Mouse (Mus musculus) lung, embryonic 16.5 days (tissue): ENCODE data around the gene Gm5269. TPM values are rescaled to one million over a fixed set of nuclear protein-coding genes. Genes with fewer than 3 reads are reported as not detected.

Experiments
- ATAC-seq: fragments of 200-750 bp; cut with Nextera tagmentation; 2 replicates; pipeline ENCODE4 v1.8.0; 2017; ENCODE audit warnings: low read depth, mild to moderate bottlenecking, moderate library complexity
- H3K27ac ChIP-seq: fragments of 300-500 bp; sonication (generic); 2 replicates; pipeline ENCODE4 v1.5.1; 2014; ENCODE audit warnings: mild to moderate bottlenecking, control low read depth, low read length
- H3K27me3 ChIP-seq: fragments of 300-500 bp; sonication (generic); 2 replicates; pipeline ENCODE4 v1.6.1; 2014; ENCODE audit warnings: low read depth, low read length, mixed read lengths; ENCODE audit not compliant: control insufficient read depth, insufficient read depth
- H3K36me3 ChIP-seq: fragments of 300-500 bp; sonication (generic); 2 replicates; pipeline ENCODE4 v1.6.1; 2014; ENCODE audit warnings: low read length; ENCODE audit not compliant: control insufficient read depth, insufficient read depth
- H3K4me1 ChIP-seq: fragments of 300-500 bp; sonication (generic); replicated peaks from 2 replicates; pipeline ENCODE4 v1.6.1; 2014; ENCODE audit warnings: low read length, mixed read lengths; ENCODE audit not compliant: control insufficient read depth, insufficient read depth
- H3K4me2 ChIP-seq: fragments of 300-500 bp; sonication (generic); 2 replicates; pipeline ENCODE4 v1.6.1; 2014; ENCODE audit warnings: low read depth, low read length, control low read depth
- H3K4me3 ChIP-seq: fragments of 300-500 bp; sonication (generic); 2 replicates; pipeline ENCODE4 v1.5.1; 2014; ENCODE audit warnings: mild to moderate bottlenecking, low read length, control low read depth
- H3K9ac ChIP-seq: fragments of 300-500 bp; sonication (generic); 2 replicates; pipeline ENCODE4 v1.6.1; 2014; ENCODE audit warnings: low read length, control low read depth
- H3K9me3 ChIP-seq: fragments of 300-500 bp; sonication (generic); 2 replicates; pipeline ENCODE4 v1.6.1; 2016; ENCODE audit warnings: low read length; ENCODE audit not compliant: control insufficient read depth
- WGBS: fragments of 180-500 bp; shearing (Covaris S2); extraction: QIAGEN DNeasy Blood & Tissue Kit; methylation state at CpG from one replicate; pipeline ENCODE4 v1.1.7; 2014; 5-methylcytosine and 5-hydroxymethylcytosine counted together
- polyA plus RNA-seq: library from polyadenylated mRNA; unstranded; fragments of >200 nt; fragmentation: Nextera tagmentation; extraction: Ambion mirVana; gene quantifications from 2 replicates; pipeline ENCODE4 v1.2.1, GENCODE M21; 2015

Gm5269 gene
- polyA plus RNA-seq, 1 experiment from 2014 or later = not detected

- Histone ChIP-seq H3K27ac (no peak overlapping the region), H3K27me3 (no peaks in the 10 kb centered on the region), H3K4me2 (no peak overlapping the region), H3K4me3 (no peak overlapping the region), H3K9me3 (no peaks in the 10 kb centered on the region), H3K9ac (no peak overlapping the region), H3K4me1 (no peaks in the 10 kb centered on the region), H3K36me3 (no peaks in the 10 kb centered on the region)
- ATAC-seq = no peak
- 62% methylated on average over 9 of the region's 9 CpGs for WGBS
Measured at GRCm38 (mm10) chr1:45886800-45887199, 3.3 kb downstream of the Gm5269 start.

DNA sequence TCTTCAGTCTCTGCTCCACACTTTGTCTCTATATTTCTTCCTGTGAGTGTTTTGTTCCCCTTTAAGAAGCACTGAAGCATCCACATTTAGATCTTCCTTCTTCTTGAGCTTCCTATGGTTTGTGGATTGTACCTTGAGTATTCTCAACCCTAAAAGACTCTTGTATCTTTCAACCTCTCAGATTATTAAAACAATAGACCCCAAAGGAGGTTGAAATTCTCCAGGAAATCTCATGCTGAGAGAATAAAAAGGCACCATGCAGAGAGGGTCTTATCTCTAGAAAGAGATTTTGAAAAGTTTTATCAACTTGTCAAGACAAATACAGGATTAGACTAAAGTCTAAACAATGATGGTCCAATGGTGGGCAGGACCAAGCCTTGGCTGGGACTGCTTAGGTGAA, 6.7 kb downstream of the Gm5269 start:
- Histone ChIP-seq H3K27ac (no peak overlapping the region), H3K9ac (no peak overlapping the region), H3K9me3 (no peaks in the 10 kb centered on the region), H3K4me2 (no peak overlapping the region), H3K4me1 (no peaks in the 10 kb centered on the region), H3K27me3 (peaks cover under 1% of the 10 kb centered on the region; the same call in 1 of the 2 replicates), H3K36me3 (no peaks in the 10 kb centered on the region), H3K4me3 (no peak overlapping the region)
- ATAC-seq = no peak

GRCm38 (mm10) chr1:45882076-45882475, 8.0 kb downstream of the Gm5269 start:
- Histone ChIP-seq H3K9me3 (no peaks in the 10 kb centered on the region), H3K4me1 (no peaks in the 10 kb centered on the region), H3K27ac (no peak overlapping the region), H3K9ac (no peak overlapping the region), H3K4me3 (no peak overlapping the region), H3K4me2 (no peak overlapping the region), H3K36me3 (no peaks in the 10 kb centered on the region), H3K27me3 (peaks cover 4% of the 10 kb centered on the region; the same call in 1 of the 2 replicates)
- 41% methylated on average over 6 of the region's 6 CpGs for WGBS
- no peak for ATAC-seq

DNA sequence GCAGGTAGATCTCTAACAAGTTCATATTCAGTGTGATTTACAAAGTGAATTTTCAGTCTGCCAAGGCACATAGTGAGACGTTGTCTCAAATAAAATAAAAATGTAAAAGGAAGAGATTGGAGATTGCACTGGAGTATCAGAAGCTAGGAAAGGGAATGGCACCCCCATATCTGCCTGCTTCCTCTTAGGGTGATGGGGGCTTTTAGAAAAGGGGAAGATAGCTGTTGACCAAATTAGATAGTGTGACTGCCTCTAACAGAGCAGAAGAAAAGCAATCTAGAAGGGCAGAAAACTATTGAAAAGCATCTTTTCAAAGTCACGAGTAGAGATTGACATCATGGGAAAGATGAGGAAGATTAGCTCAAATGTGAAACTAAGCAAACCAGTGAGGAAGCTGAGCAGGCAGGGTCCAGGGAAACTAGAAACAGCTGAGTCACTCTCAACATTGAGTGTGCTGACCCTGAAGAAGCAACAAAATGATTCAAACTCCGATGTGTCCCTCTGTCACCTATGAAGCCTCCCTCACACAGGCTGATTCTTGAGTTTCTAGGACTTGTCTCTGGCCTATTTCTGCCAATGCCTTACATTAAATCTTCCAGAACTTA, 8.7 kb downstream of the Gm5269 start:
- WGBS = 61% methylated on average over 3 of the region's 3 CpGs
- ATAC-seq = no peak

GRCm38 (mm10) chr1:45877463-45877862, 12.6 kb downstream of the Gm5269 start:
- peaks cover 4% of the 10 kb centered on the region; the same call in 1 of the 2 replicates for H3K27me3 ChIP-seq
- no peak overlapping the region for H3K9ac ChIP-seq
- H3K4me1 ChIP-seq = no peaks in the 10 kb centered on the region
- H3K36me3 ChIP-seq = no peaks in the 10 kb centered on the region
- no peaks in the 10 kb centered on the region for H3K9me3 ChIP-seq
- WGBS = 76% methylated on average over 3 of the region's 3 CpGs
- H3K4me2 ChIP-seq = no peak overlapping the region
- no peak for ATAC-seq
- no peak overlapping the region for H3K27ac ChIP-seq
- H3K4me3 ChIP-seq = no peak overlapping the region

More for the DNA sequence above, 8.7 kb downstream of the Gm5269 start:
- no peaks in the 10 kb centered on the region for H3K9me3 ChIP-seq
- no peak overlapping the region for H3K4me3 ChIP-seq
- no peak overlapping the region for H3K9ac ChIP-seq
- no peaks in the 10 kb centered on the region for H3K4me1 ChIP-seq
- no peaks in the 10 kb centered on the region for H3K36me3 ChIP-seq
- peaks cover 4% of the 10 kb centered on the region; the same call in 1 of the 2 replicates for H3K27me3 ChIP-seq
- H3K27ac ChIP-seq = no peak overlapping the region
- H3K4me2 ChIP-seq = no peak overlapping the region

DNA sequence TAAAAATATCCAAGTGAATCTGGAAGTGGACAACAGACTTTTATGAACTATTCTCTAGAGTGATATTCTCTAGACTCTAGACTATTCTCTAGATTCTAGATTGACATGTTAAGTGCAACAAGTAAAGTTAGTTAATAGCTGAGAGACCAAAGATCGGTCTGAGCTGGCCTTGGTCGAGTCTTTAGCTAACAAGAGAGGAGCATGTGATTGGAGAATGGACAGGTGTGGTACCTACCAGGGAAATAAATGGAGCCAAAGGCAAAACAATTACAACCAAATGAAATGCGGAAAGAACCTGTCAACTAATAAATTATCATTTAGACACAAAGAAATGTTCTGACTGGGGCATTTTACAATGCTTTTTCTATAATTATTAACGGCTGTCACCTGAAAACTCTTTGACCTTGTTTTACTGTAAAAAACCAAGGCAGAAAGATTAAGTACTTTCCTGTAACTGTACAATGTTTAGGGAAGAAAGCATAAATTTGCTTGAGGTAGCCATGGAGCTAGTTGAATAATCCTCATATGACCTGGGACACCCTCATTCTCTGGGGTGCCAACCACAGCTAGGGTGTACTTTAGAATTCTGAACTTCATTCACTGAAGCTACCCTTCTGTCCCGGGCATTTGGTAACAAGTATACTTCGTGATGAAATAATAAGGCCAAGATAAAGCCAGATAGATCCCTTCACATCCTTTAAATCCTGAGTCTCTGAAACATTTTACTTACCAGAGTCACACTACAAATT, 13.4 kb downstream of the Gm5269 start:
- no peak for ATAC-seq
- H3K9ac ChIP-seq = no peak overlapping the region
- H3K27me3 ChIP-seq = peaks cover 4% of the 10 kb centered on the region; the same call in 1 of the 2 replicates
- H3K27ac ChIP-seq = no peak overlapping the region
- H3K36me3 ChIP-seq = no peaks in the 10 kb centered on the region
- no peak overlapping the region for H3K4me2 ChIP-seq
- no peaks in the 10 kb centered on the region for H3K4me1 ChIP-seq
- H3K9me3 ChIP-seq = no peaks in the 10 kb centered on the region
- WGBS = 84% methylated on average over 6 of the region's 6 CpGs
- no peak overlapping the region for H3K4me3 ChIP-seq

- Histone ChIP-seq H3K4me3 (no peak overlapping the region), H3K9ac (no peak overlapping the region), H3K36me3 (no peaks in the 10 kb centered on the region), H3K27me3 (peaks cover 8% of the 10 kb centered on the region; the same call in 1 of the 2 replicates), H3K9me3 (no peaks in the 10 kb centered on the region), H3K27ac (no peak overlapping the region), H3K4me2 (no peak overlapping the region), H3K4me1 (no peaks in the 10 kb centered on the region)
- whole genome bisulfite sequencing = 60% methylated on average over 2 of the region's 2 CpGs
- no peak for ATAC-seq
Measured at GRCm38 (mm10) chr1:45875640-45876039, 14.4 kb downstream of the Gm5269 start.

GRCm38 (mm10) chr1:45873250-45873649, 16.8 kb downstream of the Gm5269 start:
- no peak for ATAC-seq
- no peak overlapping the region for H3K27ac ChIP-seq
- H3K9ac ChIP-seq = no peak overlapping the region
- no peak overlapping the region for H3K4me2 ChIP-seq
- WGBS = 68% methylated on average over 2 of the region's 2 CpGs
- H3K4me3 ChIP-seq = no peak overlapping the region
- H3K27me3 ChIP-seq = peaks cover 16% of the 10 kb centered on the region
- no peaks in the 10 kb centered on the region for H3K36me3 ChIP-seq
- peaks cover 6% of the 10 kb centered on the region for H3K4me1 ChIP-seq
- no peaks in the 10 kb centered on the region for H3K9me3 ChIP-seq

DNA sequence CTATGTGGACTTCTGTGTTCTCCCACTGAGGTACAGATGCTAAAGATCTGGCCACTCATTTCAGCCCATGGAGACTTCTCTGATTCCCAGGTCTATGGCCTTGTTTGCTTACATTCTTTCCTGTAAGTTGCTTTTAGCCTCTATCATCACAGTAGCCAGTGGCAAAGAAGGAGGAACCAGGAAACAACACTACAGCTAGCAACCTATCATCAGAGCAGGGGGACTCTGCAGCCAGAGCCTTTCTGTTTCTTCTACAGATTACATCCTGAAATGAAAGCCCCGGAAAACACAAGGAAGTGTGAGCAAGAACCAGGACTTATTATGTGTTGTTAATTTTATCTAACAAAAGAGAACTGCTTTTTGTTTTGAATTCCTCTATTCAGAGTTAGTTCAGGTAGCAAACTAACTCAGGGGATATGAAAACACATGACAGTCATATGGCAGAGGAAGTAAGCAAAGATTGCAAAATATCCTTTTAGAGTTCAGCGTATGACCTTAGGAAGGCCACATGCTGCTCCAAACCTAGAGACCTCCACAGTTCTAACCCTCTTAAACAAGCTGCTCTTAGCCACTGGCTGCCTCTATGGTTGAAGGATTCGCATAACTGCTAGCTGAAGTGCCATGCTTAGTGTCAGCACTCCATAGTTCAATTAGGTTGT, 21.5 kb downstream of the Gm5269 start:
- H3K27me3 ChIP-seq = peaks cover 18% of the 10 kb centered on the region
- H3K27ac ChIP-seq = peak overlapping the region; percentile 36; the same call in 1 of the 2 replicates
- H3K4me1 ChIP-seq = peaks cover 30% of the 10 kb centered on the region
- H3K9ac ChIP-seq = no peak overlapping the region
- no peak overlapping the region for H3K4me3 ChIP-seq
- H3K4me2 ChIP-seq = no peak overlapping the region
- no peak for ATAC-seq
- H3K36me3 ChIP-seq = no peaks in the 10 kb centered on the region
- H3K9me3 ChIP-seq = no peaks in the 10 kb centered on the region
- WGBS = 55% methylated on average over 3 of the region's 3 CpGs
